15 mouse cellular contexts compared by ENCODE assay signal in the genomic region with DNA sequence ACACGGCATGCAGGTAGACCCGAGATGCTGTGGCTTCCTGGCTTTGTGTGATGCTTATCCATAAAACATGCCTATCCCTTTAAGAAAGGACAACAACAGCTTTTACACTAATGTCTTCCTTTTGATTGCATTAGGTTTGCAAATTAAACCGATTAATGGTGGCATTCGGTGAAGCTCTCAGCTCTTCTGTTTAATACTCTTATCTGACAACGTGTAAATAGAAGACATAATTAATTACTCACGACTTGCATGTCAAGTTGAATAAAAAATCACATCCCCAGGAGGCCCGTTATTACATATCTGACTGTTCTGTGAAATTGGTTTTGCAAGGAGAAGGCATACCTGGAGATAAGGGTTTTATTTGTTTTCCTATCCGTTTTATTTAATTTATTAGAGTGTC.
"Had no signal": no experiment of that assay in that cellular context is flagged by ENCODE, and none has a peak within 500 bp of the region (broad histone marks: within the 10 kb centered on the region; RNA-seq: fewer than 3 reads in every experiment).

No protein-coding gene starts in this region.

- H3K4me1 ChIP-seq: kidney, embryonic 15.5 days; limb, embryonic 10.5 days; liver, embryonic 15.5 days had no signal

- H3K27me3 ChIP-seq: kidney, embryonic 15.5 days; liver, embryonic 15.5 days had no signal

- DNase-seq: kidney, postnatal 14 days; lung, adult 2 months; lung, postnatal 4 days; right cerebral cortex, postnatal 4 days; spleen, adult 18-20 months; thymus, adult 18-20 months; thymus, postnatal 14 days had no signal

- H3K36me3 ChIP-seq: kidney, embryonic 15.5 days; limb, embryonic 10.5 days; liver, embryonic 15.5 days; midbrain, embryonic 10.5 days had no signal

- H3K4me3 ChIP-seq: kidney, embryonic 15.5 days; left cerebral cortex, adult 2 months; limb, embryonic 10.5 days; liver, embryonic 15.5 days; midbrain, embryonic 10.5 days had no signal

- H3K27ac ChIP-seq: kidney, embryonic 15.5 days; left cerebral cortex, adult 2 months; limb, embryonic 10.5 days; liver, embryonic 15.5 days; midbrain, embryonic 10.5 days had no signal

- H3K4me2 ChIP-seq: kidney, embryonic 15.5 days; liver, embryonic 11.5 days; liver, embryonic 15.5 days had no signal

- ATAC-seq: lung, postnatal 0 days; midbrain, embryonic 16.5 days had no signal

- H3K9ac ChIP-seq: kidney, embryonic 15.5 days; liver, embryonic 15.5 days had no signal

- H3K9me3 ChIP-seq: kidney, embryonic 15.5 days; limb, embryonic 10.5 days; liver, embryonic 15.5 days; midbrain, embryonic 10.5 days had no signal
